Mouse (Mus musculus): ENCODE measurements around the gene Copz1.
A peak's percentile ranks its signal among the peaks of the same experiment; 100 is the strongest.

Gene Copz1

GRCm38 (mm10) chr15:103308876-103309580 lies 36.5 kb downstream of the Copz1 start:
- DNase-seq (ENCODE audit: low spot score in 2 of 2) = no peak

GRCm38 (mm10) chr15:103310365-103310910 lies 37.9 kb downstream of the Copz1 start, which contains the start of gene Gpr84:
Gpr84 (minus strand) TSS chr15:103310612.
- DNase-seq (ENCODE audit: low spot score in 2 of 2) = no peak

DNA sequence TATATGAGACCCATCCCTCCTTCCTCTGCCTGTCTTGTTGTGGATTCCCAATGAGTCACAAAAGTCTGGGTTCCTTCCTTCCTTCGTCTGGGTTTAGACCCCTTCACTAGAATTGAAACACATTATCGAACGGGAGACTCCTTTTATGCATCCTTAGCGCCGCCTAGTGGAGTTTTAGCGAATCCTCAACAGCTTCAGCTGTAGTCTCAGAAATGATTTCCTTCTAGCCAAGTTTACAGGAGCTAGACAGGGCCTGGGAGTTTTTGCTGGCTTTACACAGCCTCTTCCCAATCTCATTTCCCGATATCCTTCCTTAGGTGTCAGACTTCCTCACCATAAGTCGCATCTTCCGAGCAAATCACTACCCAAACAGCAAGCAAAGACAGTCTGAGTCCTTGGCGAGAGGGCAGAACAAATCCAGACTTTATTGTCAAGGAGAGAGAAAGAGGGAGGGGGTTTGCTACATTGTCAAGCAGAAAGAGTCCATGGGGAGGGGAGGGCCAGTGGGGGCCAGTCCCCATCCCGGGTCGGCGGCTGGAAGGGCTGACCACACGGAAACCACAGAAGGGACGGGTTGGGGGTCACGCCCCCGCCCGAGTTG lies 41.1 kb downstream of the Copz1 start:
- DNase-seq (ENCODE audit: low spot score in 2 of 2) = peak; percentile 71 to 73

GRCm38 (mm10) chr15:103314181-103314580 lies 41.7 kb downstream of the Copz1 start:
- no peak for DNase-seq (ENCODE audit: low spot score in 2 of 2)

DNA sequence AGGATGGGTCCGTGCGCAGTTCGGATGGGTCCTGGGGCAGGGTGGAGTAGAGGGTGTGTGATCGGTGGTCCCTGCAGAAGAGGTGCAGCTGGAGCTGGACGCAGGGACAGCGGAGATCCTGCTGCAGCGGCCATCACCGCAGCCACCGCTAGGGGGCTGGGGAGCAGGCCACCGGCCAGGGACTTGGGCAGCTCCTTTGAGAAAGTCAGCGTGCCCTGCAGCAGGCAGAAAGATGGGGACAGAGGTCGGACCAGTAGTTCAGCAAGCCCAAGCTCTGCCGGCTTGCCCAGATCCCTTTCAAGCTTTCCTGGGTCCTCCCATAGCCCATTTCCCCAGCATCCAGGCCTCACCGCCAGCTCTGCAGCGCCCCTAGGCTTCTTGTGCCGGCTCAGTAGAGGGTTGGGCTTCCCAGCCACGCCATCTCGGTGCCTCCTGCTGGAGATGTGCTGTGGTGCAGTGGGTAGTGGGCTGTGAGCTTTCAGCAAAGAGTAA lies 42.5 kb downstream of the Copz1 start:
- no peak for DNase-seq (ENCODE audit: low spot score in 2 of 2)

GRCm38 (mm10) chr15:103315979-103316776 lies 43.7 kb downstream of the Copz1 start:
- no peak for DNase-seq (ENCODE audit: low spot score in 2 of 2)

- no peak for DNase-seq (ENCODE audit: low spot score in 2 of 2)
These were observed 44.6 kb downstream of the Copz1 start for GRCm38 (mm10) chr15:103317120-103317519.

GRCm38 (mm10) chr15:103317731-103318130 lies 45.2 kb downstream of the Copz1 start:
- DNase-seq (ENCODE audit: low spot score in 2 of 2) = no peak

- no peak for DNase-seq (ENCODE audit: low spot score in 2 of 2)
These were observed 45.8 kb downstream of the Copz1 start for GRCm38 (mm10) chr15:103318201-103318816.

DNA sequence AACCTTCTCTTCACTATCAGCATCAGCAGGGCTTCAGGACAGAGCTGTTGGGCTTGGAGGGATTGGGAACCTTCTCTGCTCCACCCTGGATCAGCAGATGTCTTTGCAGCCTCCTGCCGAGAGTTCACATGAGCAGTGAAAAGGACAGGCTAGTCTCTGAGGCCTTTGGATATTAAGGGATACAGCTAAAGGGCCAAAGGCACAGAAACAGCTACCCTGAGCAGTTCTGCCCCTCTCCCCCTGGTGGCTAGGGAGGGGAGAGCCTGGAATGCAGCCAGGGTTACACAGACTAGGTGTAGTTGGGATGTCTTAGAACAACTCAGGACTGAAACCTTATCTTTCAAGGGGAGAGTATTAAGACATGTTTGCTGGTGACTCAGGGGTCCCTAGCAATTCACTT lies 48.6 kb downstream of the Copz1 start:
- no peak for DNase-seq (ENCODE audit: low spot score in 2 of 2)

- DNase-seq (ENCODE audit: low spot score in 2 of 2) = no peak
These were observed 49.9 kb downstream of the Copz1 start for GRCm38 (mm10) chr15:103322396-103322795.

GRCm38 (mm10) chr15:103323070-103323454 lies 50.5 kb downstream of the Copz1 start:
- DNase-seq (ENCODE audit: low spot score in 2 of 2) = no peak

GRCm38 (mm10) chr15:103323455-103324247 lies 51.1 kb downstream of the Copz1 start:
- DNase-seq (ENCODE audit: low spot score in 2 of 2) = peak in 1 of 2 experiments; percentile 77

GRCm38 (mm10) chr15:103333081-103333615 lies 60.6 kb downstream of the Copz1 start:
- DNase-seq (ENCODE audit: low spot score in 2 of 2) = no peak

- no peak for DNase-seq (ENCODE audit: low spot score in 2 of 2)
These were observed 61.2 kb downstream of the Copz1 start for GRCm38 (mm10) chr15:103333738-103334137.

GRCm38 (mm10) chr15:103334194-103334593 lies 61.7 kb downstream of the Copz1 start:
- no peak for DNase-seq (ENCODE audit: low spot score in 2 of 2)

DNA sequence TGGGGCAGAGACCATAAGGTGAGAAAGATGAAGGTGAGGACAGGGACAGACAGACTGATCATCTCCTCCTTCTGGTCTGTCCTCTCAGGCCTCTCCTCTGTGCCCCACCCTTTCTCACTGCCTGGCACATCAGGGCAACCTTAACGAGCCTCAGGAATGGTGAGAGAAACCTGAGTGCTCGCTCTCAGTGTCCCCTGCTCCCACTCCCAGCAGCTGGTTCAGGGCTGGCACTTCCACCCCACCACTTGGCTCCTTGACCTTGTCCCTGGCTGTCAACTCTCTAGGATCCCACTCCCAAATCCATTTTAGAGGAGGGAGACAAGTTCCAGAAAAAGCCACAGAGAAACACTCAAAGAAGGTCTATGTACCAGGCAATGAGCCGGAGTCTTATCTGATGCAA lies 62.5 kb downstream of the Copz1 start:
- no peak for DNase-seq (ENCODE audit: low spot score in 2 of 2)

- DNase-seq (ENCODE audit: low spot score in 2 of 2) = no peak
These were observed 63.1 kb downstream of the Copz1 start for GRCm38 (mm10) chr15:103335488-103336235.

GRCm38 (mm10) chr15:103336996-103337667 lies 64.6 kb downstream of the Copz1 start:
- DNase-seq (ENCODE audit: low spot score in 2 of 2) = no peak

All from right cerebral cortex, adult 2 months (tissue).